Mouse (Mus musculus): Measurements from ENCODE around the gene B3gnt2. TPM values are rescaled to one million over a fixed set of nuclear protein-coding genes. Genes with fewer than 3 reads are reported as not detected.
A peak's percentile ranks its signal among the peaks of the same experiment; 100 is the strongest.

B3gnt2 gene
- polyA plus RNA-seq, 1 experiment from 2014 or later: 2.7 TPM

GRCm38 (mm10) chr11:22815143-22815542, 45.6 kb downstream of the B3gnt2 start:
- DNase-seq (ENCODE audit: low spot score) (no peak), ATAC-seq (replicated peaks; ENCODE audit: insufficient number of reproducible peaks, low FRiP score, low TSS enrichment, low read depth) (no peak)
- Histone ChIP-seq H3K9me3 (replicated peaks; ENCODE audit: control insufficient read depth, low read length) (no peaks in the 10 kb centered on the region), H3K27me3 (ENCODE audit: control insufficient read depth, insufficient read depth, low read length) (no peaks in the 10 kb centered on the region), H3K27ac (replicated peaks; ENCODE audit: low read depth, low read length) (no peak overlapping the region), H3K36me3 (replicated peaks; ENCODE audit: control insufficient read depth, insufficient read depth, low read depth, low read length) (no peaks in the 10 kb centered on the region), H3K4me3 (ENCODE audit: low read depth, low read length) (no peak overlapping the region), H3K9ac (replicated peaks; ENCODE audit: low read length) (no peak overlapping the region), H3K4me2 (ENCODE audit: low read depth, low read length) (no peak overlapping the region), H3K4me1 (ENCODE audit: control insufficient read depth, insufficient read depth, low read length) (no peaks in the 10 kb centered on the region)

DNA sequence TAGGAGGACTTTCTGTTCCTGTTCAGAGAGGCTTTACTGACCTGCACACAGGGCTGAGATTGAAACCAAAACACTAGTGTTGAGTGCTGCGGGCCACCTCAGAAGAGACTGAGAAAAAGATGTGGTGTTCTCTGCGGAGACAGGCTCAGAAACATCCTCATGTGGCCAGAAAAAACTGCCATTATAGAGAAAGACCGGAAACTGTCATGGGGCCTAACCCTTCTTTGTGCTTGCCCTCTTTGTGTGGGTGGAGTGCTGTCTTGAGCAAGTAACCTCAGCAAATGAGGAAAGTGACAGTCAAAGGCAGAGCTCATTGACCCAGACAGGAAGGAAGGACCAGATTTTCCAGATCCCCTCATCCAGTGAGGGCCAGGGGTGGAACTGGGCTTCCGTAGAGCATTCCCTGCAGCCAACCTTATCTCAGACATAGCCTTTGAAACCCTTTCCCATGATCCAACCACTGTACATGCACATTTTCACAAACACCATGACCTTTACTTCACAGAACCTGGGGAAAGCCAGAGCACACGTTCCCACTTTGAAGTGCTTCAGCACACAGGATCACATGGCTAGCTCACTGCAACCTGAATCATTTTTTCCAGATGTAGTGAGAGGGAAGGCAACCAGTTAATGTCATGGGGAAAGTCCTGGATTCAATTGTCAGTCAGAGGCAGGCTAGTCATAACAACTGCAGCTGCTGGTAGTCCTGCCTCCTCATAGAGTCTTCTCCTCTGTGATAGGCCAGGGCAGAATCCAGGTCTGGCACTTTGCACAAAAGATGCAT, 46.6 kb downstream of the B3gnt2 start:
- 71% methylated on average over 5 of the region's 5 CpGs for WGBS
- Histone ChIP-seq H3K27me3 (ENCODE audit: control insufficient read depth, insufficient read depth, low read length) (no peaks in the 10 kb centered on the region), H3K27ac (replicated peaks; ENCODE audit: low read depth, low read length) (no peak overlapping the region), H3K4me2 (ENCODE audit: low read depth, low read length) (no peak overlapping the region), H3K4me3 (ENCODE audit: low read depth, low read length) (no peak overlapping the region), H3K36me3 (replicated peaks; ENCODE audit: control insufficient read depth, insufficient read depth, low read depth, low read length) (no peaks in the 10 kb centered on the region), H3K9me3 (replicated peaks; ENCODE audit: control insufficient read depth, low read length) (no peaks in the 10 kb centered on the region), H3K9ac (replicated peaks; ENCODE audit: low read length) (no peak overlapping the region), H3K4me1 (ENCODE audit: control insufficient read depth, insufficient read depth, low read length) (no peaks in the 10 kb centered on the region)
- no peak for ATAC-seq (replicated peaks; ENCODE audit: insufficient number of reproducible peaks, low FRiP score, low TSS enrichment, low read depth)
- DNase-seq (ENCODE audit: low spot score): peak; percentile 52

GRCm38 (mm10) chr11:22813427-22813826, 47.3 kb downstream of the B3gnt2 start:
- Histone ChIP-seq H3K4me2 (ENCODE audit: low read depth, low read length) (no peak overlapping the region), H3K27ac (replicated peaks; ENCODE audit: low read depth, low read length) (no peak overlapping the region), H3K9me3 (replicated peaks; ENCODE audit: control insufficient read depth, low read length) (no peaks in the 10 kb centered on the region), H3K27me3 (ENCODE audit: control insufficient read depth, insufficient read depth, low read length) (no peaks in the 10 kb centered on the region), H3K9ac (replicated peaks; ENCODE audit: low read length) (no peak overlapping the region), H3K4me1 (ENCODE audit: control insufficient read depth, insufficient read depth, low read length) (no peaks in the 10 kb centered on the region), H3K36me3 (replicated peaks; ENCODE audit: control insufficient read depth, insufficient read depth, low read depth, low read length) (no peaks in the 10 kb centered on the region), H3K4me3 (ENCODE audit: low read depth, low read length) (no peak overlapping the region)
- DNase-seq (ENCODE audit: low spot score) (no peak), ATAC-seq (replicated peaks; ENCODE audit: insufficient number of reproducible peaks, low FRiP score, low TSS enrichment, low read depth) (no peak)
- 80% methylated on average over 3 of the region's 3 CpGs for WGBS

- no peaks in the 10 kb centered on the region for H3K27me3 ChIP-seq (ENCODE audit: control insufficient read depth, insufficient read depth, low read length)
- H3K4me3 ChIP-seq (ENCODE audit: low read depth, low read length): no peak overlapping the region
- no peak overlapping the region for H3K27ac ChIP-seq (replicated peaks; ENCODE audit: low read depth, low read length)
- no peaks in the 10 kb centered on the region for H3K36me3 ChIP-seq (replicated peaks; ENCODE audit: control insufficient read depth, insufficient read depth, low read depth, low read length)
- no peaks in the 10 kb centered on the region for H3K9me3 ChIP-seq (replicated peaks; ENCODE audit: control insufficient read depth, low read length)
- no peak for ATAC-seq (replicated peaks; ENCODE audit: insufficient number of reproducible peaks, low FRiP score, low TSS enrichment, low read depth)
- H3K4me1 ChIP-seq (ENCODE audit: control insufficient read depth, insufficient read depth, low read length): no peaks in the 10 kb centered on the region
- no peak for DNase-seq (ENCODE audit: low spot score)
- 81% methylated on average over 3 of the region's 3 CpGs for WGBS
- no peak overlapping the region for H3K4me2 ChIP-seq (ENCODE audit: low read depth, low read length)
- no peak overlapping the region for H3K9ac ChIP-seq (replicated peaks; ENCODE audit: low read length)
These were observed 49.3 kb downstream of the B3gnt2 start for GRCm38 (mm10) chr11:22811413-22811812.

GRCm38 (mm10) chr11:22809465-22810096, 51.2 kb downstream of the B3gnt2 start:
- H3K4me2 ChIP-seq (ENCODE audit: low read depth, low read length): no peak overlapping the region
- H3K9me3 ChIP-seq (replicated peaks; ENCODE audit: control insufficient read depth, low read length): no peaks in the 10 kb centered on the region
- H3K36me3 ChIP-seq (replicated peaks; ENCODE audit: control insufficient read depth, insufficient read depth, low read depth, low read length): no peaks in the 10 kb centered on the region
- no peaks in the 10 kb centered on the region for H3K4me1 ChIP-seq (ENCODE audit: control insufficient read depth, insufficient read depth, low read length)
- H3K27me3 ChIP-seq (ENCODE audit: control insufficient read depth, insufficient read depth, low read length): no peaks in the 10 kb centered on the region
- ATAC-seq (replicated peaks; ENCODE audit: insufficient number of reproducible peaks, low FRiP score, low TSS enrichment, low read depth): no peak
- no peak overlapping the region for H3K4me3 ChIP-seq (ENCODE audit: low read depth, low read length)
- no peak overlapping the region for H3K9ac ChIP-seq (replicated peaks; ENCODE audit: low read length)
- 71% methylated on average over 7 of the region's 7 CpGs for WGBS
- no peak for DNase-seq (ENCODE audit: low spot score)
- H3K27ac ChIP-seq (replicated peaks; ENCODE audit: low read depth, low read length): no peak overlapping the region

GRCm38 (mm10) chr11:22808040-22808439, 52.7 kb downstream of the B3gnt2 start:
- H3K36me3 ChIP-seq (replicated peaks; ENCODE audit: control insufficient read depth, insufficient read depth, low read depth, low read length): no peaks in the 10 kb centered on the region
- H3K4me2 ChIP-seq (ENCODE audit: low read depth, low read length): no peak overlapping the region
- no peak overlapping the region for H3K4me3 ChIP-seq (ENCODE audit: low read depth, low read length)
- H3K27me3 ChIP-seq (ENCODE audit: control insufficient read depth, insufficient read depth, low read length): no peaks in the 10 kb centered on the region
- H3K27ac ChIP-seq (replicated peaks; ENCODE audit: low read depth, low read length): no peak overlapping the region
- DNase-seq (ENCODE audit: low spot score): no peak
- H3K9me3 ChIP-seq (replicated peaks; ENCODE audit: control insufficient read depth, low read length): no peaks in the 10 kb centered on the region
- ATAC-seq (replicated peaks; ENCODE audit: insufficient number of reproducible peaks, low FRiP score, low TSS enrichment, low read depth): no peak
- H3K4me1 ChIP-seq (ENCODE audit: control insufficient read depth, insufficient read depth, low read length): no peaks in the 10 kb centered on the region
- H3K9ac ChIP-seq (replicated peaks; ENCODE audit: low read length): no peak overlapping the region

- WGBS: 92% methylated on average over 1 of the region's 1 CpGs
These were observed 55.6 kb downstream of the B3gnt2 start for GRCm38 (mm10) chr11:22805171-22805570.

DNA sequence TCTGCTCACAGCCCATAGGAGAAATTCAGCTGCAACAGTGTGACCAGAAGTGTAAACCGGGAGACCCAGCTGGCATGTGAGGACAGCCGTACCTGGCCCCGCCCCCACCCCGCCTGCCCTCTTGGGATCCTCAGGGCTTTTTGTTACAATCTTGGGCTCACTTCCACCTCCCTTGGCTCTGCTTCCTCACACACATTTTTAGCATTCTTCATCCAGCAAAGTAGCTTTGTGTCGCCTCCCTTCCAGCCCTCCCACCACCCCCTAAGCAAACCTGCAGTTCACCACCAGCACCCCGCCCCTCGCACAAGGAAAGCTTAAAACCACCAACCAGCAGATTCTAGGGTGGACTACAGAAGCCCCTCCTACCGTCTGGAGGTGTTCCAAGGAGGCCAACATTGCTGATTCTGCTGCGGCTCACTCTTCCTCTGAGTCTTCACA, 60.8 kb downstream of the B3gnt2 start:
- H3K4me3 ChIP-seq (ENCODE audit: low read depth, low read length): no peak overlapping the region
- 0 out of 2 replicates have a peak overlapping the region, but pooled peaks have one; percentile 47 for H3K27ac ChIP-seq (replicated peaks; ENCODE audit: low read depth, low read length)
- 25% methylated on average over 9 of the region's 9 CpGs for WGBS
- DNase-seq (ENCODE audit: low spot score): peak; percentile 51
- no peaks in the 10 kb centered on the region for H3K4me1 ChIP-seq (ENCODE audit: control insufficient read depth, insufficient read depth, low read length)
- no peaks in the 10 kb centered on the region for H3K27me3 ChIP-seq (ENCODE audit: control insufficient read depth, insufficient read depth, low read length)
- no peaks in the 10 kb centered on the region for H3K9me3 ChIP-seq (replicated peaks; ENCODE audit: control insufficient read depth, low read length)
- ATAC-seq (replicated peaks; ENCODE audit: insufficient number of reproducible peaks, low FRiP score, low TSS enrichment, low read depth): peak; percentile 74
- no peak overlapping the region for H3K4me2 ChIP-seq (ENCODE audit: low read depth, low read length)
- H3K36me3 ChIP-seq (replicated peaks; ENCODE audit: control insufficient read depth, insufficient read depth, low read depth, low read length): no peaks in the 10 kb centered on the region
- no peak overlapping the region for H3K9ac ChIP-seq (replicated peaks; ENCODE audit: low read length)

More at GRCm38 (mm10) chr11:22805171-22805570, 55.6 kb downstream of the B3gnt2 start:
- Histone ChIP-seq H3K9ac (replicated peaks; ENCODE audit: low read length) (no peak overlapping the region), H3K4me2 (ENCODE audit: low read depth, low read length) (no peak overlapping the region), H3K27ac (replicated peaks; ENCODE audit: low read depth, low read length) (no peak overlapping the region), H3K9me3 (replicated peaks; ENCODE audit: control insufficient read depth, low read length) (no peaks in the 10 kb centered on the region), H3K36me3 (replicated peaks; ENCODE audit: control insufficient read depth, insufficient read depth, low read depth, low read length) (no peaks in the 10 kb centered on the region), H3K4me3 (ENCODE audit: low read depth, low read length) (no peak overlapping the region), H3K27me3 (ENCODE audit: control insufficient read depth, insufficient read depth, low read length) (no peaks in the 10 kb centered on the region), H3K4me1 (ENCODE audit: control insufficient read depth, insufficient read depth, low read length) (no peaks in the 10 kb centered on the region)
- ATAC-seq (replicated peaks; ENCODE audit: insufficient number of reproducible peaks, low FRiP score, low TSS enrichment, low read depth): no peak
- no peak for DNase-seq (ENCODE audit: low spot score)

All from embryonic facial prominence, embryonic 11.5 days (tissue).